Mouse (Mus musculus) layer of hippocampus, postnatal 10 days (tissue): Measurements from ENCODE around the gene Supt6. TPM values are rescaled to one million over a fixed set of nuclear protein-coding genes. Genes with fewer than 3 reads are reported as not detected.
"Not testable (repeated sequence)": the region's sequence is repeated elsewhere in the genome, so short reads cannot be mapped to it uniquely, and the experiment has no call there.

Experiments used
- DNase-seq, 2 experiments: peaks; one replicate each; pipeline ENCODE4 v3.0.0; 2021; ENCODE audit warnings: low spot score in 2 of 2
- long read RNA-seq: library from polyadenylated mRNA; stranded (forward); transcript quantifications from one replicate; pipeline ENCODE4 v2.0.0, GENCODE M21; 2023
- total RNA-seq, 2 experiments: library from RNA; stranded (reverse); gene quantifications; 2 replicates each; pipeline ENCODE4 v1.2.3; 2021

Gene Supt6
- total RNA-seq, result 10 to 100 TPM; 91.6 to 94.6 TPM
- long read RNA-seq, full-length matches to known transcripts, result 9 of 26 reads
- long read RNA-seq, partial matches to known transcripts, result 15 of 26 reads
- long read RNA-seq, other reads (novel, unspliced or antisense), result 2 of 26 reads

DNA sequence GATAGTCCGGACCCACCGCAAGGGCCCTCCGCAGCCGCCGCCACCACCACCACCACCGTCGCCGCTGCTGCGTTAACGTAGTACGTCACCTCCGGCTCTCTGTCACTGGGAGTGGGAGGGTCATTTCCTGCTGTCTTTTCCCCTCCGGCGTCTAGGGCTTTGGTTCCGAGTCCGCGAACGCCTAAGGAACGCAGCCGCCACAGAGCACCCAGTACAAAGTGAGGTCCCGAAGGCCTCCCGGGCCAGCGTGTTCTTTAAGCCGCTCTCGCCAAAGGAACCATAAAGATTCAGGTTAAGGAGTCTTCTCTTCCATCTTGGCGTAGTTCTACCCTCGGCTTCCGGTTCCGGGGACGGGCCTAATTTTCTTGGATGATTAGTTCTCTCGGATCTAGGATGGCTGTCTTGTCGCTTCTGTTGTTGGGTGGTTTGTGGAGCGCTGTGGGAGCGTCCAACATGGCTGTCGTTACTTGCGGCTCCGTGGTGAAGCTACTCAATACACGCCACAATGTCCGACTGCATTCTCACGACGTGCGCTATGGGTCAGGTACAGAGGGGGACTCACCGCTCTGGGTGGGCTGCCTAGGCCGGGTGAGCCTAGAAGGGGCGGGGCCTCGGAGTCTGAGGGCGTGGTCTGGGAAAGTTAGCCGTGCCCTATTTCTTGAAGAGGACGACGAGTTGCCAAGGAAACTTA is at the start of gene Supt6, which contains the start of gene Sdf2:
Supt6 (minus strand) TSS at position 361 of the 691 bp plus-strand sequence.
Sdf2 (plus strand) TSS at position 120 of the 691 bp plus-strand sequence.
- DNase-seq, result peak; percentile 81 to 85

- DNase-seq, result no peak
Measured at GRCm38 (mm10) chr11:78294585-78294984, 48.8 kb upstream of the Supt6 start.

DNA sequence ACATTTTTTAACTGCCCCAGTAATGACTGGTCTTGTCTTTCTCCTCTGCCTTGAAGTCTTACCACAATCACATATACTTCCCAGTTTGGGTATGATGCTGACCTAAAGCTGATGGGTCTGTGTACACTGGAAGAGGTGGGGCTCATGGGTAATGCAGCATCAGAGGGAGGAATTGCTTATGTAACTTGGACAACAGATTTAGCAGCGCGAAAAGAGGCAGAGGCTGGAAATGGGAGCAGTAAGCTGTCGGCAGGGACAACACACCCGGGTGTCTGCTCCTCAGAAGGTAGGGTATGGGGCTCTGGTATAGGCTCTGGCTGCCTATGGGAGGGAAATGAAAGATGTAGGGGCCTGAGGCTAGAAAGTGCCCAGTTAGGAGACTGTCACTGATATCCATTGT is 44.9 kb upstream of the Supt6 start, which contains the start of gene BC030499:
BC030499 (plus strand) TSS at position 188 of the 400 bp plus-strand sequence.
- no peak for DNase-seq

DNA sequence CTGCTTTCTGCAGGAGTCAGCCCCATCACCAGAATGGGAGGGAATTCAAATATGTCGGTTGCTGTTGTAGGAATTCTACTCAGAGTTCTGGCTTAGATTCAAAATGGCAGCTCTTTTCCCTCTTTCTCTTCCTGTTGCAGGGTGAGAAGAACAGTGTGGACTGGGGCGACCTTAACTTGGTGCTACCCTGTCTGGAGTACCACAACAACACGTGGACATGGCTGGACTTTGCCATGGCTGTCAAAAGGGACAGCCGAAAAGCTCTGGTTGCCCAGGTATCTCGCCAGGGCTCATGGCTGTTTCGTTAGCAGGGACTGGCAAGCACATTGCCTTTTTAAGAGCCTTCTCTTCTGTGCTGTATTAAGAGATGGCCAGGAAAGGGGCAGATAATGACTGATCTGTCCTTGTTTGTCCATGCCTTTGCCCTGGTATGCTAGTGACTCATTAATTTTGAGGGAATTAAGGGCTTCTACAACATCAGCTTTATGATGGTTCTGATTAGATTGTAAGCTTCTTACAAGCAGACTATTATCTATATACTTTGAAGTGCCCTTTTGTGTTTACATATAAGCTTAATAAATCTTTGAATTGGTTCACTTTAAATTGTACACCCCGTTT is 43.5 kb upstream of the Supt6 start:
- no peak for DNase-seq

DNA sequence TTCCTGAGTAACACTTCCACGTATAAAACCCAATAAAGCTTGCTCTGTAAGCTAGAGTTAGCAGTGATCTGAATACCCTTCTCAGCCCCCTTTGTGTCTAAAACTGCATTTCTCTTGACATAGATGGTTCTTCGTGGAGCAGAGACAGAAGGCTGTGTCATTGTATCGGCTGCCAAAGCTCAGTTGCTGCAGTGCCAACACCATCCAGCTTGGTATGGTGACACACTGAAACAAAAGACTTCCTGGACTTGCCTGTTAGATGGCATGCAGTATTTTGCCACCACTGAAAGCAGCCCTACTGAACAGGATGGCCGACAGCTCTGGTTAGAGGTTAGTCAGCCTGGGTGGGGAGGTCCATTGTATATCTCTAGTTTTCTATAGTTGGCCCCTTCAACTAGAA is 33.8 kb upstream of the Supt6 start:
- DNase-seq, result peak in 1 of 2 experiments; percentile 41

DNA sequence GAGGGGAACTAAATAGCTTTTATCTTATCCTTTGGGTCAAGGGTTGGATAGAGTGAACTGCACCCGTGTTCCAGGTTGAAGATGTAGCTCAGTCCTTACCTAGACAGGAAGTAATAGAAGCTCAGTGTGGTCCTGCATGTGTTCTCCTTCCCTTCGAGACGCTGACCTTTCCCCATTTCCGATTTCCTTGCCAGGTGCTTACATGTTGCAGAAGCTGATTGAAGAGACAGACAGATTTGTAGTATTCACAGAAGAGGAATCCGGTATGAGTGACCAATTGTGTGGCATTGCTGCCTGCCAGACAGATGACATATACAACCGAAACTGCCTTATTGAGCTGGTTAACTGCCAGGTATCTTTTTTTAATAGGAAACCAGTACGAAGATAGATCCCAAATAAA is 33.1 kb upstream of the Supt6 start:
- no peak for DNase-seq

DNA sequence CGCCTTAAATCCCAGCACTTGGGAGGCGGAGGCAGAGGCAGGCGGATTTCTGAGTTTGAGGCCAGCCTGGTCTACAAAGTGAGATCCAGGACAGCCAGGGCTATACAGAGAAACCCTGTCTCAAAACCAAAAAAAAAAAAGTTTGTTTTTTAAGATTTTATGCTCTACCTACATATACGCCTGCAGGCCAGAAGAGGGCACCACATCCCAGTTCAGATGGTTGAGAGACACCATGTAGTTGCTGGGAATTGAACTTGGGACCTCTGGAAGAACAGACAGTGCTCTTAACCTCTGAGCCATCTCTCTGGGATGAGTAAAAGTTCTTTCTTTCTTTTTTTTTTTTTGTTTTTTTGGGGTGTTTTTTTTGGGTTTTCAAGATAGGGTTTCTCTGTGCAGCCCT is 30.4 kb upstream of the Supt6 start:
- not testable (repeated sequence) for DNase-seq

DNA sequence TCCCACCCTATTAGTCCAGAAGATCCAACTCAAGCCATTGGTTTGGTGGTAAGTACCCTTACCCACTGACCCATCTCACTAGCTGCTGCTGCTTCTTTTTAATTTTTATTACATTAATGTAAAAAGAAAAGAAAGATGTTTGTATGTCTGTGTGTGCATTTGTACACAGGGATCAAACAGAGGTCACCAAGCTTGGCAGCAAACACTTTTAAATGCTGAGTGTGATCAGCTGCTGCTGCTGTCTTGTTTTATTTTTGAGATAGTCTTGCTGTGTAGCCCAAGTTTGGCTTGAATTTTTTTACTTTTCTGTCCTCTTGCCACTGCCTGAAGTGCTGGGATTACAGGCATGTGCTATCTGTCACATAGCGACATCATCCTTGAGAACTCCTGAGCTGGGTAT is 29.8 kb upstream of the Supt6 start:
- no peak for DNase-seq

DNA sequence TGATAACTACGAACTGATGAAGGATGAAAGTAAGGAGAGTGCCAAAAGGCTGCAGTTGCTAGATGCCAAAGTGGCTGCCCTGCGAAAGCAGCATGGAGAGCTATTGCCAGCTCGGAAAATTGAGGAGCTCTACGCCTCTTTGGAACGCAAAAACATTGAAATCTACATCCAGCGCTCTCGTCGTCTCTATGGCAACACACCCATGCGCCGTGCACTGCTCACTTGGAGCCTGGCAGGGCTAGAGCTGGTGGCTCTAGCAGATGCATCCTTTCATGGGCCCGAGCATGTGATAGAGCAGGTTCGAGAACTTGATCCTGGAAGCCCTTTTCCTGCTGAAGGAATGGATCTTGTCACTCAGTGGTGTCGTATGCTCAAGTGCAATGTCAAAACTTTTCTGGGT is 26.2 kb upstream of the Supt6 start:
- peak; percentile 31 to 46 for DNase-seq

DNA sequence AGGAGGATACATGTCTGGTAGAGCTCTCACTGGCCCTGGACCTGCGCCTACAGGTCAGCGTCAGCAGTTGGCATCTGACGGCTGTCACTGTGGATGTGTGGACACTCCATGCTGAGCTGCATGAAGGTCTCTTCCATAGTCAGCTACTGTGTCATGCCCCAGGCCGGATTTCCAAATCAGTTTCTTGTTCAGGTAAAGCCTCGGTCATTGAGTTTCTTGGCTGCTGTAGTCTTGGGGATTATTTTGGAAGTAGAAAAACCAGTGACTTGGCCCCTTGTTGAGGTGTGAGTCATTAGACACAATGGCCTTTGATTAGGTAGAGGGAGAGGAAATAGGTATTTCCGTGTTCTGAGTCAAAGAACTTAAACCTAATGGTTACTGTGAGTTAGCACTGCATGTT is 19.8 kb upstream of the Supt6 start:
- DNase-seq, result no peak

GRCm38 (mm10) chr11:78262550-78262949 is 16.8 kb upstream of the Supt6 start:
- peak; percentile 33 to 53 for DNase-seq

DNA sequence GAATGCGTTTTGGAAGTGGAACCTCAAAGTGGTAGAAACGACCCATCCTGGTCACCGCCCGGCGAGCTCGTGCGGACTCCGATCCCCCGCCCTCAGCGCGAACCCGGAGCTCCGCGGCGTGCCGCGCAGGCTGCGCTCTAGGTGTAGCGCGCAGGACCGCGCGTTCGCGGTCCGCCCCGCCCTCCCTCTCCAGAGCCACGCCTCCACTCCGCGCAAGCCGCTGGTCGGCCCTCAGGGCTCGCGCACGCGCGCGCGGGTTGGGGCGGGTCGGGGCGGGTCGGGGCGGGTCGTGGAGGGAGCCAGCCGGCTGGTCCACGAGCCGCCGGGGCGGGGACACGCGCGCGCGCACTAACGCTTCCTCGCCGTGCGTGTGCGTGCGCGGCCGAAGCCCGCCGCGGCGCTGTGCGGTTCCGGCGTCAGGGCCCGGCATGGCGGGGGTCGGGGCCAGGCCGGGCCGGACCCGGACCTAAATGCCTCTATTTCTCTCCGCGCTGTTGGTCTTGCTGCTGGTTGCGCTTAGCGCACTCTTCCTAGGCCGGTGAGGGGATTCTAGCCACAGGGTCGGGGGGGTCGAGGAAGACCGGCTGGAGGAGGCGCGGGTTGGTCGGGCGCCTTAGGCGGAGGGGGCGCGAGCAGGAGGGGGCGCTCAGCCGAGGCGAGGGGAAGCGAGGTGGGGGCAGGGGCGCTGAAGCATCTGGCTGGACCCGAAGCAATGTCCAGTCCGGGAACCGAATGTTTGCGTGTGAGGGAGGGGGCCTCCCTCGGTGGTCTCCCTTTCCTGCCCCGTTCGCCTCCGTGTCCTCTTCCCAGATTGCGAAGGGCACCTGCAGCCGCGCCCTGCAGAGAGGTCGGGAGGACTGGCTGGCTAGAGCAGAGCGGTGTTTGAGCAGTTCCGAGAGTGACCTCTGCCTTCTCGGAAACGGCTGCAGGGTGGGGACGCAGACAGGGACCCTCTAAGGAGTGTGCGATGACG is 15.9 kb upstream of the Supt6 start, which contains the start of gene 2610507B11Rik:
2610507B11Rik (plus strand) TSS at position 373 of the 973 bp plus-strand sequence.
- DNase-seq, result peak; percentile 85 to 92

GRCm38 (mm10) chr11:78260489-78261258 is 14.9 kb upstream of the Supt6 start:
- no peak for DNase-seq

DNA sequence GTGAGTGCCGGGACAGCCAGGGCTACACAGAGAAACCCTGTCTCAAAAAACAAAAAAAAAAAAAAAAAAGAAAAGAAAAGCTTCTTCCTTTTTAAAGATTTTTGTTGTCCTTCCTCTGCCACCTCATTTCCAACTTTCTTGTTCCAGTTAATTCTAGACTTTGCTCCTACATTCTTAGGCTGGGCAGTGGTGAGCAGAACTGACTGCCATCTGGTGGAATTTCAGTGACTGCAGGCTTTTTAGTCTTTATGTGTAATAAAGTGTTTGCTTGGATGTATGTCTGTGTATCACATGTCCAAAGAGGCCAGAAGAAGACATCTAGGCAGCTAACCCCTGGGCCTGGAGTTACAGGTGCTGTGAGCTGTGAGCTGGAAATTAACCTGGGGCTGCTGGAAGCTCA is 10.8 kb upstream of the Supt6 start:
- no peak for DNase-seq

DNA sequence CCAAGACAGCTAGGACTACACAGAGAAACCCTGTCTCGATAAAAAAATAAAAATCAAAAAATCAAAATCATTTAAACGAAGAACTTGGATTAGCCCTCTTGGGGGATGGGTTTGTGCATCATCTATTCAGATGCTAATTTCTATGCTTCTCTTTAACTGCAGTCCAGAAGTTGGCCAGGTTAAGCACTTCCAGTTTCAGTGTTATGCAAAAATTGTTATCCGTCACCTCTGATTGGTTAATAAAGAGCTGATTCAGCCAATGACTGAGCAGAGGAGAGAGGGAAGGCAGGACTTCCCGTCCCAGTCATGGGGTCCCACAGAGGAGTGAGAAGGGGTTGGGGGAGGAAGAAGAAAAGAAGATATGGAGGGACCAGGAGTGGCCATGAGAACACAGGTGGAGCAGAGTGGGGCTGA is 1.9 kb upstream of the Supt6 start:
- no peak for DNase-seq

DNA sequence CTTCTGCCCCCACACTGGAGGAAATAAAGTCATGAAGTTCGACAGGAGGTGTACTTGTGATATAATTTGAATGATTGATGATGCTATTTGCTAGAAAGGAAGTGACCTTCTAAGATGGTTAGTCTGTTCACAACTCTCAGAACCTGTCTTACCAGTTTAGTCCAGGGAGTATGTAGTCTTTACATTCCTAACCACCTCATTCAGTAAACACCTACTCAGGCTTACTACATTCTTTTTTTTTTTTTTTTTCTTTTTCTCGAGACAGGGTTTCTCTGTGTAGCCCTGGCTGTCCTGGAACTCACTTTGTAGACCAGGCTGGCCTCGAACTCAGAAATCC is 1.2 kb upstream of the Supt6 start:
- no peak for DNase-seq

DNA sequence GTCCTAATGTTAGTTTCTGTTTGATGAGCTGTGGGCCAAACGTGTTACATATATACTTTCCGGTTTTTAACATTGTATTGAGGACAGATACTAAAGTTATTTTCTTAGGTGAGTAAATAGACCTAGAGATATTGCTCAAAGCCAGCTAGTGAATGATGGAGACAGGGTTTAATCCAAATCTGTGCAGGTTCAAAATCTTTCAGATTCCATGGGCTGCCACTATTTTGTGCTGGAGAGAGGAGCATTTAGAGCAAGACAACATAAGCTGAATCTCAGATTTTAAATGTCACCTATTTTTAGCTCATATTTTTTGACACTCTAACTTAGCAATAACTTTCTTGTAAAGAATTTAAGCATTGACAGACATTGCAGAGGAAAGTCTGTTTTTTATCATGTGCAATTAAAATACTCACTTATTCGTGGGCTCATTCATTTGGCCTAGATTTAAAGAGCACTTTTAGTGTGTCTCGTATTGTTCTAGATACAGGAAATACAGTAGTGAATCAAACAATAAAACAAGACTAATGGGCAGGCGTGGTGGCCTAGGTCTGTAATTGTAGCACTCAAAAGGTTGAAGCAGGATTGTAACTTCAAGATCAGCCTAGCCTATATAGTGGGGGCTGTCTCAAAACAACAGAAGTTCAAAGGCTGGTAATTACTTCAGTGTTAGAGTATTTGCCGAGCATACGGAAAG is 678 bp upstream of the Supt6 start:
- DNase-seq, result no peak

GRCm38 (mm10) chr11:78245261-78245626 is 543 bp downstream of the Supt6 start:
- no peak for DNase-seq

- peak; percentile 24 to 43 for DNase-seq
Measured at GRCm38 (mm10) chr11:78240193-78240857, 5.5 kb downstream of the Supt6 start.
